Mouse (Mus musculus): ENCODE measurements around the gene Ces5a. TPM values are rescaled to one million over a fixed set of nuclear protein-coding genes. Genes with fewer than 3 reads are reported as not detected.

Gene Ces5a
- total RNA-seq, 2 experiments from 2014 or later: not detected

Other genes with a start within 250 kb of the Ces5a start
- under 1 TPM in 1 of 2 experiments, not detected in 1; 0.10 TPM for gene Ces1g, start 198.5 kb downstream of the Ces5a start, total RNA-seq (2021)
- not detected for gene Ces1h, start 156.1 kb downstream of the Ces5a start, total RNA-seq (2021)